Mouse (Mus musculus) heart, postnatal 10 days (tissue): ENCODE measurements around the gene Pola1. TPM values are rescaled to one million over a fixed set of nuclear protein-coding genes. Genes with fewer than 3 reads are reported as not detected.

Experiments used
- DNase-seq, 2 experiments: peaks; one replicate each; pipeline ENCODE4 v3.0.0; 2021
- intact Hi-C: fragments of 180-260 bp; cut with DNase I; formaldehyde crosslinking; loops from one replicate; pipeline ENCODE4 v1.15.1; 2025
- total RNA-seq, 2 experiments: library from RNA; stranded (reverse); gene quantifications; 2 replicates each; pipeline ENCODE4 v1.2.3; 2021

The Pola1 gene
- total RNA-seq, 2 experiments from 2014 or later: 10.4 to 11.6 TPM

DNA sequence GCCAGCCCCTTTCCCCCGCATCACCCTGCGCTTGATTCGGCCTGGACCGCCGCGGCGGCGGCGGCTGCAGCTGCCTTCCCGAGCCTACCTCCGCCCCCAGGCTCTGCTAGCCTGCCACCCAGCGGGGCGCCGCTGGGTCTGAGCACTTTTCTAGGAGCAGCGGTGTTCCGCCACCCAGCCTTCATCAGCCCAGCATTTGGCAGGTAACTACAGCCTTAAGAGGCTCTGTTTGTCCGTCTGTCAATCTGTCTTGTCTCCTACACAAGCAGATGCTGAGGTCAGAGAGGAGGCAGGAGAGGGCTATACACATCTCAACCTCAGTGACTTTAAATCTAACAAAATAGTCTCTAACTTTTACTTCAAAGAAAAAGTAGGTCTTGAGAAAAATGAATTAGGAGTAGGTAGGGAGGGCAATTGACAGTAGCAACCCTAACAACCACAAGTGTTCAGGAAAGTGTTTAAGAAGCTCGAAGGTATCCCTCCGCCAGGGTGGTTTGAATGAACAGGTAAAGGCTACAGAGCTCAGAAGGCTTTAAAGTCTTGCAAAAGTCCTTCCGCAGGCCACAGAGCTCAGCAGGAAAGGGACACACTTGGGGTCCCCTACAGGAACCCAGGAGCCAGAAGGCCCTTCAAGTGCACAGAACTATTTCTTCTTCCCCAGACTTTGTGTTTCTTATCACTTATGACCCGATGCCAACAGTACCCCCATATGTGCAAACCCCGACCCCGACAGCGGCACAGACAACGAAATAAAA is 337.0 kb downstream of the Pola1 start:
- peak in 1 of 2 experiments; percentile 1 for DNase-seq
- intact Hi-C loops: loop anchor here (10.0 kb wide), 1 partner anchor 260 kb away; no protein-coding TSS in a partner anchor

DNA sequence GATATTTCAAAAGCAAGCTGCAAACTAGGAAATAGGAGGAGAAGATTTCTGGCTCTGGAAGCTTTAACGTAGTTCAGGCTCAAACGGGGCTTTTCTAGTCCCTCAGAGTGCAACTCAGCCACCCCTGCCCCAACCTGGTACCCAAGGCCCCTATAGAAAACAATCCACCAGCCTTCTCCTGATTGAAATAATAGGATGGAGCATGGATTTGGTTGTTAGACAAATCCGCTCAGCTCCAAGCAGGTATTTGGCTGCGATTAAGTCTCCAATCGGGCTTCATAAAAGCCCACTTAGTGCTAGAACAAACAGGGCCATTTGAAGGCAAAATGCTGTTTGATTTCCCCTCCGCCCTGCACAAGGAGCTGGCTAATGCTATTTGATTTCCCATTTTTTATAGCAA is 339.9 kb downstream of the Pola1 start:
- intact Hi-C loops: loop anchor here (10.0 kb wide), 1 partner anchor 263 kb away; no protein-coding TSS in a partner anchor
- no peak for DNase-seq

DNA sequence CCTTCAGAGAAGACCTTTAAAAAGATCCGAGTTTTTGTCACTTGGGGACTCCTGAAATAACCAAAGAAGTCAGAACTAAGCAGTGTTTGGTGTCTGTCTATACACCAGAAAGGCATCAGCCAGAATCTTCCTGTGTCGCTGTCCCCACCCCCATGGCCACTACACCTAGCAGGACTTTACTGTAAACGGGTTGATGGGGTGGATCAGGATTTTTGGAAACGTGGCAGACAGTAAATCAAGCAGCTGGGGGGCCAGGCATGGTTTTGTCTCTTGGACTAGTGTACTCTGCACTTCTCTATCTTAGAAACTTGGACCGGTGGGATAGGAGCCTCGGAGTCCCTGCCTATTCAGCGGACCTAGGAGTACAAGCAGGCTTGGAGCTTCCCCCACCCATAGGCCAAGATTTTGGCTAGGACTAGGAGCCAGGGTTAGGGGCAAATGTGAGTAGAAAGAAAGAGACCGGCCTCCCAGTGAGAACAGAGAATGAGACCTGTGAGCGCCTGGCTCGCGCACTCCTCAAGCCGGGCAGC is 342.0 kb downstream of the Pola1 start:
- no peak for DNase-seq
- intact Hi-C loops: loop anchor here (10.0 kb wide), 2 partner anchors 215 to 265 kb away; no protein-coding TSS in a partner anchor

DNA sequence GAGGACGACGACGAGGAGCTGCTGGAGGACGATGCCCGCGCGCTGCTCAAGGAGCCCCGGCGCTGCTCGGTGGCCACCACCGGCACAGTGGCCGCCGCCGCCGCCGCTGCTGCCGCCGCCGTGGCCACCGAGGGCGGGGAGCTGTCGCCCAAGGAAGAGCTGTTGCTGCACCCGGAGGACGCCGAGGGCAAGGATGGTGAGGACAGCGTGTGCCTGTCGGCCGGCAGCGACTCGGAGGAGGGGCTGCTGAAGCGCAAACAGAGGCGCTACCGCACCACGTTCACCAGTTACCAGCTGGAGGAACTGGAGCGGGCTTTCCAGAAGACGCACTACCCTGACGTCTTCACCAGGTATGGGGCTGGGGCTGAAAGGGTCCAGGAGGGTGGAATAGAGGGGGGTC is 342.9 kb downstream of the Pola1 start:
- intact Hi-C loops: loop anchor here (10.0 kb wide), 1 partner anchor 214 kb away; no protein-coding TSS in a partner anchor
- no peak for DNase-seq

DNA sequence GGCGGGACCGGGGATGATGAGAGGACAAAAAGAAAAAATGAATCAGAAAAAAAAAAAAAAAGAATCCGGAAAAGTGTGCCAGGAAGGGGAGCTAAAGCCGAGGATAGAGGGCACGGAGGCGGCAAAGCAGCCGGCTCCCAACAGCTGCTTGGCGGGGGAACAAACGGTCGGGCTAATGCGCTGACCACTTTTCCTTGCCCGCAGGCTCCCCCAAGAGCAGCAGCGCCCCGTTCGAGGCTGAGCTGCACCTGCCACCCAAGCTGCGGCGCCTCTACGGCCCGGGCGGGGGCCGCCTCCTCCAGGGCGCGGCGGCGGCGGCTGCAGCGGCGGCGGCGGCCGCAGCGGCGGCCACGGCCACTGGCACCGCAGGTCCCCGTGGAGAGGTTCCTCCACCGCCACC is 343.6 kb downstream of the Pola1 start:
- intact Hi-C loops: loop anchor here (10.0 kb wide), 1 partner anchor 214 kb away; no protein-coding TSS in a partner anchor
- DNase-seq: no peak

DNA sequence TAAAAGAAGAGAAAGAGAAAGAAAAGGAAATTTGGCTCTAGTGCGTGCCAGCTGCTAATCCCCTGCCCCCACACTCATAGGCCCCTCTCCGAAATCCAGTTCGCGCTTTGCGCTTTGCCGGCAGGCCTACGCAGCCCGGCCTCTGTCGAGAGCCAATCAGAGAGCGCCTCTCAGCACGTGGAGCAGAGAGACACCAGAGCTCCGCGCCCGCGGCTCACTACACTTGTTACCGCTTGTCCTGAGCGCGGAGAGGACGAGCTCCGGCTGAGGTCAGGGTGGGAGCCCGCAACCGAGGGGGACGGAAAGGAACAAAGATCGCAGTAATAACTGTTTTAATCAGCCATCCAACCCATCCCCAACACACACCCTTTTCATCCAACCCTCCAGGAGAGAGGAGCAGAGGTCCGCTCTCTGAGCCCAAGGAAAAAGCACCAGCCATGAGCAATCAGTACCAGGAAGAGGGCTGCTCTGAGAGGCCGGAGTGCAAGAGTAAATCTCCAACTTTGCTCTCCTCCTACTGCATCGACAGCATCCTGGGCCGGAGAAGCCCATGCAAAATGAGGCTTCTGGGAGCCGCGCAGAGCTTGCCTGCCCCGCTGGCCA is 345.6 kb downstream of the Pola1 start, which contains the start of gene Arx:
Arx (plus strand) TSS at position 155 of the 603 bp plus-strand sequence.
- intact Hi-C loops: loop anchor here (10.0 kb wide), 1 partner anchor 212 kb away; no protein-coding TSS in a partner anchor

DNA sequence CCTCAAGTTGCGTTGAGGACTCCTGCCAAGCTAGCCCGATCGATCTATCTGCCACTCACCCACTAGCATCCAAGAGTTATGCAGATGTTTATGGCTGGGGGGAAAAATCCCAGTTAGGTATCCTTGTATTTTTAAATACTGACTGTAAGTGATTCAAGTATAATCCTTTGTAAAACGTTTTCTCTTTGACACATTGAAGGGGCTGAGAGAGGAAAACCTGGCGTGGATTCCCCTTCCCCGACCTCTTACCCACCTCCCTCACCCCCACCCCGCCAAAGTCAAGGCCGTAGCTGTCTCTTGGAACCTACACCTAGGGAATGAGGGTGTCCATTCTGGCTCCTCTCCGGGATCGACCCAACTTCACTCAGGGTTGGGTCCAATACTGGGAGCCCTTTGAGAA is 346.9 kb downstream of the Pola1 start:
- no peak for DNase-seq
- intact Hi-C loops: loop anchor here (10.0 kb wide), 1 partner anchor 210 kb away; no protein-coding TSS in a partner anchor

More for the DNA sequence above, 345.6 kb downstream of the Pola1 start, which contains the start of gene Arx:
- DNase-seq: peak; percentile 62 to 65

DNA sequence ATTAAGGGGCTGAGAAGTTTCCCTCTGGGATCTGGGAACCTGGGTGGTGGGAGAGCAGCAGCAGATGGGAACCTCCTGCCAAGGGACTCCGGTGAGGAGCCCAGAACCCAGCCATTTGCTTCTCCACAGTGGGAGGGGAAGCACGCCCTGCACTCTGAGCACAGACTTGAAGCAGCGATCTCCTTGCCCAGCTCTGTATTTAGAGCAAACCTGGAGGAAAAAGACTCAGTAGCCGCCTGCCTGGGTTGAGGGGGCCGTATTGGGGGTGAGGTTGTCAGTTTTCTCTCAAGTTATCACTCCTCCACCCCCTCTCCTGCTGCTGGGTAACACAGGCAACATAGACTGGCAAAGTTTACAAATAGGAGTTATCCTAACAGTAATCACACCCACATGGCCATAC is 350.2 kb downstream of the Pola1 start:
- no peak for DNase-seq
- intact Hi-C loops: loop anchor here (2.0 to 10.0 kb wide), 2 partner anchors 183 to 207 kb away; no protein-coding TSS in a partner anchor

DNA sequence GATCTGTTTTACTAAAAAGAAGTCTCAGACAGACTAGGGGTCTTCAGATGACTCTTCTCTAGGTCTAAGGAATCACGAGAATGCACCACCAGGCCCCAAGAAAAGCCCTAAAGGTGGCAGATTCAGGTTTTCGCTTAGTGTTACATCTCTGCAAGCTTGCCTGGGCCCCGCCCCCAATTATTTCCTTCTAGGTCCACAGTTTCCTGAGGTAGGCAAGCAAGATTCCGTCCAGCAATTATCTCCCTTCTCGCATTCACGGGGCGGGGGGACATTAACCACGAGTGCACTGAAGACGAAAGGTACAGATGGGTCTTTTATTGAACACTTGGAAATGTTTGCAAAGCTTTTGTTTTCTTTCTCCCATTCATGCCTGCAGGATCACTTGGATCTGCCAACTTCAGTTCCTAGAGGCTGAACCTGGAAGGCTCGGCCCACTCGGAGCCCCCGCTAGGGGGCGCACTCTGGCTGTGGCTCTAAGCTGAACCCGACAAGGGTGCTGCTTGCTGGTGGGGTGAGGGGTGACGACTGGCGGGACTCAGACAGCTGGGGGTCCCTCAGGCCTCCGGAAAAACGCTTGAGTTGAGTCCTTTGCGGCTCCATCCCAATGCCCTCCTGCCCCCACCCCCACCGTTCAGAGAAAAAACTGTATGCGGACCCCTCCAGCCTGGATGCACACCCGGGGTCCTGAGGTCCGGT is 350.8 kb downstream of the Pola1 start:
- intact Hi-C loops: loop anchor here (2.0 to 10.0 kb wide), 2 partner anchors 184 to 206 kb away; no protein-coding TSS in a partner anchor
- DNase-seq: peak in 1 of 2 experiments; percentile 53

DNA sequence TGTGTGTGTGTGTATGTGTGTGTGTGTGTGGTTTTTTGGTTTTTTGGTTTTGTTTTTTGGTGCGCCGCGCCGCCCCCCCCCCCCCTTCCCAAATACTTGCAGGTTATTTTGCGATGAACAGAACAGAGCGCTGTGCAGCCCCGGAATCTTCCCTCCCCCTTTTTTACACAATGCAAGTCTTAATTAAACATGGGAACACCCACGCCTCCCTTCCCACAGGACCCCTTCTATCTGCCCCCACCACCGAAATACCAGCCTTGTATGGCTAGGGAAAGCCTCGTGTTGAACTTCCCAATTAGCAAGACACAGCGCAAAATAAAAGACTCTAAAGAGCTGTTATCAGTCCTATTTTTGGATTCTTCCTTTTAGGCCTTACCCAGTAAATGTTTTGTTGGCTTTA is 352.0 kb downstream of the Pola1 start:
- DNase-seq: no peak
- intact Hi-C loops: loop anchor here (2.0 to 10.0 kb wide), 2 partner anchors 185 to 205 kb away; no protein-coding TSS in a partner anchor

DNA sequence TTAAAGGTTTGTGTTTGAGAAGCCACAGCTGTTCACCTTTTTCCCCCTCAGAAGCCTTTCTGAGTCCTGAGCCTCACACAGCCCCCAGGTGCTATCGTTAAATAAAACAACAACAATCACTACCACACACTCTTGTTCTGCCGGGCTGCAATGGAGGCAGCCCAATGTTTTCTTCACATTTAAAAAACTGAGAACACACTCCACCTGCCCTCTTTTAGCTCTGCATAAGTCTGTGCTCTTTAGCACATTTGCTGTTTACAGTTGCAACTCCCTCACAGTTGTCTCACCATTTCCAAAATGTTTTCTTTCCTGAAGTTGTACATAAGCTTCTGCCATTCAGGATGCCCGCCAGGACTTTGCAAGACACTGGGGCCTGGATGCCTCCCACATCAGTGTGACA is 356.3 kb downstream of the Pola1 start:
- intact Hi-C loops: no loop called here
- DNase-seq: no peak

Other genes starting within 250 kb of the Pola1 start
- under 1 TPM; 0.41 to 0.69 TPM for gene Pcyt1b, start 22.7 kb upstream of the Pola1 start, total RNA-seq
- 10 to 100 TPM; 13.5 to 14.5 TPM for gene Pdk3, start 200.0 kb upstream of the Pola1 start, total RNA-seq